Mouse (Mus musculus): ENCODE data around the gene Fxyd1. TPM values are rescaled to one million over a fixed set of nuclear protein-coding genes. Genes with fewer than 3 reads are reported as not detected.

Fxyd1 gene
- total RNA-seq, 2 experiments from 2014 or later: 74.1 to 90.2 TPM

GRCm38 (mm10) chr7:31079670-31080069 lies 22.7 kb upstream of the Fxyd1 start:
- no peak for DNase-seq (ENCODE audit: low spot score in 2 of 2)

GRCm38 (mm10) chr7:31077885-31078445 lies 21.0 kb upstream of the Fxyd1 start:
- peak; percentile 61 to 73 for DNase-seq (ENCODE audit: low spot score in 2 of 2)

- no peak for DNase-seq (ENCODE audit: low spot score in 2 of 2)
These were observed 20.5 kb upstream of the Fxyd1 start for GRCm38 (mm10) chr7:31077470-31077869.

- DNase-seq (ENCODE audit: low spot score in 2 of 2): no peak
These were observed 19.5 kb upstream of the Fxyd1 start, which contains the start of gene Fxyd3 for GRCm38 (mm10) chr7:31076492-31076891. Gene Fxyd3 (minus strand): TSS chr7:31076704.

- no peak for DNase-seq (ENCODE audit: low spot score in 2 of 2)
These were observed 17.7 kb upstream of the Fxyd1 start for GRCm38 (mm10) chr7:31074713-31075069.

DNA sequence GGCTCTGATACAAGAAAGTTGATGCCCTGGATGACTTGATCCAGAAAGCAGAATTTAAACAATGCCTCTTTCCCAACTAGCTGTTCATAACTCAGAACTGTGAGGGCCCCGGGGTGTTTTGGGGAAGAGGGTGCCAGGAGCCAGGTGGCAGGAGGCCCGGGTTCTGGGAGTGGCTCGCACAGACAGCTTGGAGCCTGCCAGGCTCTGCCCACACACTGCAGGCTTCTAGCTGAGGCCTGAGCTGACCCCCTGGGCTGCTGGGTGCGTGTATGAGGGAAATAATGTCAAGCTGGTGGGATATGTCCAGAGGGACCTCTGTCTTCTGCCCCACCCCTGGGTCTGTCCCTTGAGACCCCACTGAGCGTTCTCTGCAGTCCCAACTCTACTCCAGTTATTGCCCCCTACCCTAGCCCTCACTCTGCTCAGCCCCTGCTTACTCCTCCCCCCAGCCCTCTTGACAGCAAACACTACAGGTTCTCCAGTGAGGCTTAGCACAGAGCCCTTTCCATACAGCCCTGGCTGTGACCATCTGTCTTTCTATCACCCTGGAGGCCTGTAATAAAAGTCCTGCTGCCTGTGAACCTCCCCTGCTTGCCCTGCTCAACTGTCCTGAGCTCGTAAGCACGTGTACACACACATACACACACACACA lies 17.2 kb upstream of the Fxyd1 start:
- peak; percentile 26 to 39 for DNase-seq (ENCODE audit: low spot score in 2 of 2)

DNA sequence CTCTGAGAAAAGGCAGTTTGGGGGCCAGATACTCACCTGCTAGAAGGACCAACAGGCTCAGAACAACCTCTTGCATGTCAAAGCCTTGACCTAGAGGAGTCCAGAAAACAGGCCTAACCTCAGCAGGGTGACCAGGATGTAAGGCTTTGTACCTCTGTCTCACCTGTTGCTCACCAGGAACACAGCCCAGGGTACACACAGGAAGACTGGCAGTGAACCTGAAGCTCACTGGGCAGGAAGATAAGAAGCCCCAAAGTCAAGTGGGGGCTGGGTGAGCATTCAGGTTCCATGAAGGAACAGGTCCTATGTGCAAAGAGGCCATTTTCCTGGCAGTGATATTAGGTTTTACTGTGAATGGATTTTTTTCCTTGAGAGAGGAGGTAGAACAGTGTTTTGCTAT lies 16.5 kb upstream of the Fxyd1 start:
- DNase-seq (ENCODE audit: low spot score in 2 of 2): no peak

GRCm38 (mm10) chr7:31072326-31072725 lies 15.3 kb upstream of the Fxyd1 start:
- no peak for DNase-seq (ENCODE audit: low spot score in 2 of 2)

GRCm38 (mm10) chr7:31070324-31070723 lies 13.3 kb upstream of the Fxyd1 start:
- DNase-seq (ENCODE audit: low spot score in 2 of 2): no peak

DNA sequence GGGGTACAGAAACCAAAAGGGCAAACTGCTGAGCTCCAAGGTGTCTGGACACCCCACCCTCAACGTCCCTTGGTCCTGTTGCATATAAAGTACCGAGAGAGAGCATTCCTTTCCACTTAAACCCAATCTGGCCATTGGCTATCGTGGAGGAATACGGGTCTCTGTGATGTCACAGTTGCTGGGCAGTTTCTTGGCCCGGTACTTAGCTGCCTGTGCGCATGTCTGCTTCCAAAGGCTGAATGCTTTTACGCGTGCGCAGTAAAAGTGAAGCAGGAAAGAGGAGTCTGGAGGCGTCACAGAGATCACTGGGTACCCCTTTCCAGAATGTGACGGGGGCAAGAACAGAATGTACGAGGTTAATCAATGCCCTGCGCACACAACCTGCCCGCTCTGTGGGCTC lies 12.5 kb upstream of the Fxyd1 start:
- no peak for DNase-seq (ENCODE audit: low spot score in 2 of 2)

DNA sequence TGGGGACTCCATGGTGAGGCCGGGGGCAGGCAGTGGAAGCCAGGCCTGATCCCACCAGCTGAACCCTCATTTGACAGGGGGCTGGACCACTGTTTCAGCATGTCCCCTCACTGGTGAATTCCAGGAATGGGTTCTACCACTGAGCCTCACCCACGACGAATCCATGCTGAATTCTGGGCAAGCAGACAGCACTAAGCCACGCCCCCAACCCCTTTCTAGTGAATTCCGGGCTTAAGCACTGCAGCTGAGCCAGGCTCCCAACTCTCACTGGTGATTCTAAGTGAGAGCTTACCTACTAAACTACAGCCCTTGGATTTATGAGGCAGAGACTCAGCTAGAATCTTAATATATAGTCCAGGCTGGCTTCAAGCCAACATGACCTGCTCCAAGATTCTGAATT lies 10.8 kb upstream of the Fxyd1 start:
- DNase-seq (ENCODE audit: low spot score in 2 of 2): no peak

- DNase-seq (ENCODE audit: low spot score in 2 of 2): no peak
These were observed 6.1 kb upstream of the Fxyd1 start for GRCm38 (mm10) chr7:31063074-31063560.

DNA sequence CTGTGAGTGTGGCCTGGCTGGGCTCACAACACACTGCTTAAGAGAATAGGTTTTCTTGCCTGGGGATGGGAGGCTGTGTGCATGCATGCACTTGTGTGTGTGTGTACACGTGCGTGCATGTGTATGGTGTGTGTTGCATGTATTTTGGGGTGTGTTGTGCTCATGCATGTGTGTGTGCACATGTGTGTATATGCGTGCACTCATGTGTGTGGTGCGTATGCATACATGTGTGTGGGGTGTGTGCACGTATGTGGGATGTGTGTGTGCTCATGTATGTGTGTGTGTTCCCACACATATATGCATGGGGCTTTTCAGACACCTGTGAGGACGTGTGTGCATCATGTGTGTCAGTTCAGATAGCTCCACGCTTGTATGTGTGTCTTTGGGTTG lies 3.6 kb upstream of the Fxyd1 start:
- DNase-seq (ENCODE audit: low spot score in 2 of 2): no peak

- DNase-seq (ENCODE audit: low spot score in 2 of 2): no peak
These were observed 3.1 kb upstream of the Fxyd1 start for GRCm38 (mm10) chr7:31059919-31060620.

DNA sequence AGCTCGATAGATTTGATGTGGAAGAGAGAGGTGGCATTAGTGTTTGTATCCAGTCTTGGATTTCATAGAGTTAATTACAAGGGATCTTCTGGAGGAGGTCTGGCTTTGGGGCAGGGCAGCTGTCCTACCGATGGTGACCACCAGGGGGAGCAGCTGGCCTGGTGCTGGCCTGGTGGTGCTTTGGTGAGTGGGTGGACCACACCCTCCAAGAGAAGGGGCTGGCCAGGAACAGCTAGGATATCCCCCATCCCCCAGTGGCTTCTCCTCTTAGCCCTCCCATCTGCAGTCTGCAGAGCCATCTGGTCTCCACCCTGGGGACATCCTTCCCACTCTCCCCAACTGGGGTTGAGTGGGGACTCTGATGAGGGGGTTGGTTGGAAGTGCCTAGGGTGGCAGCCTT lies 2.1 kb upstream of the Fxyd1 start, which contains the start of gene Lgi4:
Gene Lgi4 (plus strand): TSS at position 235 of the 400 bp plus-strand sequence.
- DNase-seq (ENCODE audit: low spot score in 2 of 2): peak; percentile 84

DNA sequence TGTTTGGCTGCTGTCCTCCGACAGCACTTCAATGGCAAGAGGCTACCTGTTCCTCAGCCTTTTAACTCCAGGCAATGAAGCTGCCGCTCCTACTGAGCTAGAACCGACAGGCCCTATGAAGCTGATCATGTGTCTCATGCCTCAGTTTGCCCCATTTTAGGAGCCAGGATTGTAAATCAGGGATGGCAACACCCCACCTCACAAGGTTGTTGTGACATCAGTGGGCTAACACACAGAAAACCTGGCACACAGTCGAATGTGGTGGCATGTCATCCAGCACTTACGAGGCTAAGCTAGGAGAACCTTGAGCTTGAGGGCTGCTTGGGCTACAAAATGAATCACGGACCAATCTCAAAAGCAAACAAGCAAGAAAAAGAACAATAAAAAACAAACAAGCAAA lies 1.2 kb upstream of the Fxyd1 start:
- no peak for DNase-seq (ENCODE audit: low spot score in 2 of 2)

GRCm38 (mm10) chr7:31057730-31058129 lies 731 bp upstream of the Fxyd1 start:
- no peak for DNase-seq (ENCODE audit: low spot score in 2 of 2)

- DNase-seq (ENCODE audit: low spot score in 2 of 2): no peak
These were observed 551 bp downstream of the Fxyd1 start for GRCm38 (mm10) chr7:31056448-31056847.

DNA sequence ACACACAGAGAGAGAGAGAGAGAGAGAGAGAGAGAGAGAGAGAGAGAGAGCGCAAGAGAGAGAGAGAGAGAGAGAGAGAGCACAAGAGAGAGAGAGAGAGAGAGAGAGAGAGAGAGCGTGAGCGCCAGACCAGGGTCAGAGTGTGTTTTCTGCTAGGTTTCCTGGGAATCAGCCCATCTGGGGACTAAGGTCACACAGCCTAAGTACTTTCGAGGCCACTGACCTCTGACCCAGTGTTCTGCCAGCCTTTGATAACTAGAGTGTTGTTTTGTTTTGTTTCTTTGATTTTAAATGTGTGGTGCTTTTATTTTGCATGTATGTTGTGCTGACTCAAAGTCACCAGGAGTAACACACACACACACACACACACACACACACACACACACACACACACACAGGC lies 1.1 kb downstream of the Fxyd1 start:
- no peak for DNase-seq (ENCODE audit: low spot score in 2 of 2)

- DNase-seq (ENCODE audit: low spot score in 2 of 2): no peak
These were observed 1.6 kb downstream of the Fxyd1 start for GRCm38 (mm10) chr7:31055354-31055824.

GRCm38 (mm10) chr7:31054661-31055320 lies 2.2 kb downstream of the Fxyd1 start:
- DNase-seq (ENCODE audit: low spot score in 2 of 2): no peak
